Mouse (Mus musculus) CH12.LX (cell line): ENCODE results near the gene Tprkb. TPM values are rescaled to one million over a fixed set of nuclear protein-coding genes. Genes with fewer than 3 reads are reported as not detected.

Experiments
- DNase-seq: peaks from one replicate; pipeline ENCODE4 v3.0.0-alpha.2; 2013; ENCODE audit errors: extremely low read depth
- H3K27ac ChIP-seq: 2 replicates; pipeline ENCODE4 v1.5.1; 2012; ENCODE audit warnings: low read depth, mild to moderate bottlenecking, control low read depth, moderate library complexity; ENCODE audit not compliant: insufficient read depth
- H3K27me3 ChIP-seq: replicated peaks from 2 replicates; pipeline ENCODE3; 2012; ENCODE audit warnings: inconsistent platforms
- H3K36me3 ChIP-seq, 2 experiments: replicated peaks in 1 of 2; 2 replicates each; pipeline versions ENCODE3 to v1.6.1; 2012; ENCODE audit warnings: inconsistent platforms in 1 of 2, low read length in 1 of 2, mild to moderate bottlenecking in 1 of 2, mixed read lengths in 1 of 2, moderate library complexity in 1 of 2; ENCODE audit not compliant: control insufficient read depth in 1 of 2, insufficient read depth in 1 of 2
- H3K4me1 ChIP-seq, 2 experiments: 2 replicates each; pipeline ENCODE4 v1.6.1; 2012; ENCODE audit warnings: inconsistent platforms in 1 of 2, moderate library complexity in 1 of 2; ENCODE audit not compliant: insufficient read depth in 2 of 2, control insufficient read depth in 1 of 2
- H3K4me2 ChIP-seq: 2 replicates; pipeline ENCODE4 v1.6.1; 2012; ENCODE audit warnings: low read depth, mild to moderate bottlenecking, control low read depth; ENCODE audit not compliant: poor library complexity, insufficient read depth, severe bottlenecking
- H3K4me3 ChIP-seq, 3 experiments: fragments of 150-350 bp in 1 of 3; sonication (generic) in 1 of 3; replicated peaks in 1 of 3; 2 replicates each; pipeline versions ENCODE3 to v1.5.1; 2011 to 2012; ENCODE audit warnings: low read depth in 2 of 3, low read length in 2 of 3, mild to moderate bottlenecking in 2 of 3, moderate library complexity in 2 of 3, control low read depth in 1 of 3, improper control_type of control experiment in 1 of 3, inconsistent platforms in 1 of 3, mixed read lengths in 1 of 3; ENCODE audit not compliant: poor library complexity in 1 of 3
- H3K79me2 ChIP-seq: replicated peaks from 2 replicates; pipeline ENCODE4 v1.6.1; 2012; ENCODE audit warnings: mild to moderate bottlenecking, moderate library complexity; ENCODE audit not compliant: control insufficient read depth, poor library complexity, insufficient read depth, severe bottlenecking; ENCODE audit errors: extremely low read depth
- H3K9ac ChIP-seq: 2 replicates; pipeline ENCODE4 v1.6.1; 2012; ENCODE audit warnings: low read depth, mild to moderate bottlenecking, control low read depth, moderate library complexity; ENCODE audit not compliant: insufficient read depth
- H3K9me3 ChIP-seq: replicated peaks from 2 replicates; pipeline ENCODE3; 2012; ENCODE audit warnings: low read length, inconsistent platforms, mixed read lengths
- BHLHE40 ChIP-seq: IDR thresholded peaks from 2 replicates; pipeline ENCODE4 v1.6.1; 2011; ENCODE audit warnings: mild to moderate bottlenecking, low read depth, low read length, improper control_type of control experiment
- CHD1 ChIP-seq: IDR thresholded peaks from 2 replicates; pipeline ENCODE4 v1.6.1; 2012; ENCODE audit warnings: low read depth, low read length, improper control_type of control experiment, inconsistent platforms
- CHD2 ChIP-seq: IDR thresholded peaks from 2 replicates; pipeline ENCODE4 v1.6.1; 2011; ENCODE audit warnings: low read length, improper control_type of control experiment
- CTCF ChIP-seq, 2 experiments: IDR thresholded peaks in 1 of 2; conservative IDR thresholded peaks in 1 of 2; 2 replicates each; pipeline ENCODE4 v1.5.1; 2011 to 2012; ENCODE audit warnings: low read depth in 2 of 2, low read length in 2 of 2, improper control_type of control experiment in 1 of 2, inconsistent platforms in 1 of 2, mild to moderate bottlenecking in 1 of 2, moderate library complexity in 1 of 2
- E2F4 ChIP-seq: IDR thresholded peaks from 2 replicates; pipeline ENCODE4 v1.6.1; 2011; ENCODE audit warnings: low read depth, low read length, improper control_type of control experiment; ENCODE audit not compliant: insufficient replicate concordance
- ELF1 ChIP-seq: IDR thresholded peaks from 2 replicates; pipeline ENCODE4 v1.6.1; 2014; ENCODE audit warnings: low read depth, mild to moderate bottlenecking, inconsistent platforms, low read length, improper control_type of control experiment
- ETS1 ChIP-seq: conservative IDR thresholded peaks from 2 replicates; pipeline ENCODE4 v1.6.1; 2012; ENCODE audit warnings: low read depth, mild to moderate bottlenecking, inconsistent platforms, low read length, improper control_type of control experiment, moderate library complexity
- GABPA ChIP-seq: IDR thresholded peaks from 2 replicates; pipeline ENCODE4 v1.6.1; 2012; ENCODE audit warnings: low read depth, low read length, improper control_type of control experiment, inconsistent platforms; ENCODE audit not compliant: insufficient replicate concordance
- HCFC1 ChIP-seq: IDR thresholded peaks from 2 replicates; pipeline ENCODE4 v1.6.1; 2012; ENCODE audit warnings: low read depth, mild to moderate bottlenecking, inconsistent platforms, low read length, improper control_type of control experiment
- IRF4 ChIP-seq: IDR thresholded peaks from 2 replicates; pipeline ENCODE4 v1.6.1; 2014; ENCODE audit warnings: low read depth, mild to moderate bottlenecking, inconsistent platforms, low read length, improper control_type of control experiment
- JUN ChIP-seq: IDR thresholded peaks from 2 replicates; pipeline ENCODE4 v1.6.1; 2011; ENCODE audit warnings: low read depth, mild to moderate bottlenecking, low read length, improper control_type of control experiment, moderate library complexity; ENCODE audit not compliant: insufficient read depth
- JUND ChIP-seq: conservative IDR thresholded peaks from 2 replicates; pipeline ENCODE4 v1.6.1; 2011; ENCODE audit warnings: low read depth, low read length, improper control_type of control experiment
- MAFK ChIP-seq: IDR thresholded peaks from 2 replicates; pipeline ENCODE4 v1.6.1; 2011; ENCODE audit warnings: low read length, improper control_type of control experiment; ENCODE audit not compliant: insufficient replicate concordance
- MXI1 ChIP-seq: IDR thresholded peaks from 2 replicates; pipeline ENCODE4 v1.6.1; 2011; ENCODE audit warnings: mild to moderate bottlenecking, low read depth, low read length, improper control_type of control experiment
- MYC ChIP-seq: IDR thresholded peaks from 2 replicates; pipeline ENCODE4 v1.6.1; 2011; ENCODE audit warnings: low read depth, mild to moderate bottlenecking, improper control_type of control experiment, low read length
- NELFE ChIP-seq: IDR thresholded peaks from 2 replicates; pipeline ENCODE4 v1.6.1; 2011; ENCODE audit warnings: low read depth, low read length, improper control_type of control experiment
- NRF1 ChIP-seq: IDR thresholded peaks from 2 replicates; pipeline ENCODE4 v1.6.1; 2014; ENCODE audit warnings: low read depth, mild to moderate bottlenecking, inconsistent platforms, low read length, improper control_type of control experiment, moderate library complexity
- PAX5 ChIP-seq: IDR thresholded peaks from 2 replicates; pipeline ENCODE4 v1.6.1; 2012; ENCODE audit warnings: low read length, inconsistent platforms, mixed read lengths
- POLR2A ChIP-seq: IDR thresholded peaks from 2 replicates; pipeline ENCODE4 v1.6.1; 2011; ENCODE audit warnings: low read depth, mild to moderate bottlenecking, improper control_type of control experiment, low read length
- RAD21 ChIP-seq: IDR thresholded peaks from 2 replicates; pipeline ENCODE4 v1.6.1; 2011; ENCODE audit warnings: low read depth, mild to moderate bottlenecking, low read length, improper control_type of control experiment, moderate library complexity
- RCOR1 ChIP-seq: conservative IDR thresholded peaks from 2 replicates; pipeline ENCODE4 v1.6.1; 2012; ENCODE audit warnings: low read depth, mild to moderate bottlenecking, inconsistent platforms, low read length, improper control_type of control experiment
- SIN3A ChIP-seq: IDR thresholded peaks from 2 replicates; pipeline ENCODE4 v1.6.1; 2012; ENCODE audit warnings: low read length, improper control_type of control experiment, inconsistent platforms
- SMC3 ChIP-seq: IDR thresholded peaks from 2 replicates; pipeline ENCODE4 v1.6.1; 2011; ENCODE audit warnings: low read depth, low read length, improper control_type of control experiment
- TBP ChIP-seq: conservative IDR thresholded peaks from 2 replicates; pipeline ENCODE4 v1.6.1; 2011; ENCODE audit warnings: low read depth, low read length, improper control_type of control experiment
- TCF12 ChIP-seq: IDR thresholded peaks from 2 replicates; pipeline ENCODE4 v1.6.1; 2014; ENCODE audit warnings: low read depth, mild to moderate bottlenecking, inconsistent platforms, low read length, improper control_type of control experiment
- ZKSCAN1 ChIP-seq: IDR thresholded peaks from 2 replicates; pipeline ENCODE4 v1.6.1; 2012; ENCODE audit warnings: low read depth, inconsistent platforms, low read length, improper control_type of control experiment, borderline replicate concordance
- dilution Hi-C: fragments of 300-500 bp; cut with MboI; formaldehyde crosslinking; loops from 2 replicates; pipeline ENCODE4 v1.14.3; 2020; ENCODE audit warnings: low sequenced_read_pairs; ENCODE audit not compliant: extremely low pct_unique_long_range_greater_than_20kb, extremely low pct_ligation_motif_present
- in situ Hi-C: fragments of 300-500 bp; cut with MboI; formaldehyde crosslinking; loops from 3 replicates; pipeline ENCODE4 v1.14.3; 2019; ENCODE audit warnings: low sequenced_read_pairs, low pct_ligation_motif_present, low pct_unique_long_range_greater_than_20kb, mixed read lengths
- polyA plus RNA-seq: library from polyadenylated mRNA; unstranded; fragments of >175 nt; gene quantifications from 2 replicates; pipeline ENCODE4 v1.2.1, GENCODE M21; 2012; ENCODE audit warnings: low read depth; ENCODE audit not compliant: insufficient read length
- total RNA-seq, 2 experiments: library from RNA; depleted of rRNA; stranded (reverse); fragments of 300-350 nt in 1 of 2; fragments of >200 nt in 1 of 2; gene quantifications; 2 replicates each; pipeline ENCODE4 v1.2.3; 2012 to 2014

The Tprkb gene
- total and polyA plus RNA-seq, 3 experiments: 21.2 to 59.8 (median 39.7) TPM

GRCm38 (mm10) chr6:85934047-85934446 is 22.4 kb downstream of the Tprkb start:
- Histone ChIP-seq H3K79me2 (no peaks in the 10 kb centered on the region), H3K27me3 (no peaks in the 10 kb centered on the region), H3K27ac (no peak overlapping the region), H3K4me3 (no peak overlapping the region), H3K4me1 (peaks cover 0 to 4% of the 10 kb centered on the region in 2 experiments; a peak in 2 of 4 replicates), H3K36me3 (peaks cover 13 to 45% of the 10 kb centered on the region in 2 experiments), H3K9me3 (no peaks in the 10 kb centered on the region), H3K9ac (no peak overlapping the region), H3K4me2 (no peak overlapping the region)
- in situ Hi-C loops (no loop called here), dilution Hi-C loops (no loop called here)
- TF ChIP-seq TBP: no peak
- TF ChIP-seq ZKSCAN1: no peak
- no peak for TF ChIP-seq PAX5
- no peak for TF ChIP-seq JUND
- TF ChIP-seq ETS1: no peak
- TF ChIP-seq MXI1: no peak
- no peak for TF ChIP-seq NRF1
- TF ChIP-seq MAFK: no peak
- TF ChIP-seq E2F4: no peak
- no peak for DNase-seq

- no peaks in the 10 kb centered on the region for H3K79me2 ChIP-seq
- no peaks in the 10 kb centered on the region for H3K9me3 ChIP-seq
- no peak overlapping the region for H3K4me2 ChIP-seq
- no peak overlapping the region for H3K4me3 ChIP-seq
- H3K27ac ChIP-seq: no peak overlapping the region
- no peaks in the 10 kb centered on the region for H3K27me3 ChIP-seq
- H3K9ac ChIP-seq: no peak overlapping the region
- peaks cover 0 to 4% of the 10 kb centered on the region in 2 experiments; a peak in 2 of 4 replicates for H3K4me1 ChIP-seq
- in situ Hi-C loops (loop anchor here (5.0 kb wide), 1 partner anchor 72 kb away; no protein-coding TSS in a partner anchor), dilution Hi-C loops (no loop called here)
- H3K36me3 ChIP-seq: peaks cover 2 to 31% of the 10 kb centered on the region in 2 experiments
- no peak for DNase-seq
- TF ChIP-seq RCOR1 (no peak), PAX5 (no peak), TCF12 (no peak), E2F4 (no peak), MYC (no peak), MXI1 (no peak), SIN3A (no peak), CTCF (conservative IDR thresholded peaks at IDR 0.05 in 1 of 2, IDR thresholded peaks at IDR 0.05 in 1 of 2; ENCODE audit: low read depth in 2 of 2, low read length in 2 of 2) (peak in 1 of 2 experiments; percentile 51; a peak in 2 of 4 replicates), HCFC1 (no peak), BHLHE40 (no peak), IRF4 (no peak), GABPA (no peak), ELF1 (no peak), SMC3 (peak; percentile 11), NELFE (no peak), CHD2 (no peak), CHD1 (no peak), ZKSCAN1 (no peak), POLR2A (no peak), RAD21 (peak; percentile 48), JUN (no peak)
Measured at GRCm38 (mm10) chr6:85935646-85936045, 24.0 kb downstream of the Tprkb start.
